11 mouse cellular contexts compared by ENCODE assay signal in genomic region chr12:91774811-91775284, GRCm38 (mm10). TPM values are rescaled to one million over a fixed set of nuclear protein-coding genes. Genes with fewer than 3 reads are reported as not detected.
DNase-seq lines count a peak whose midpoint lies in the region; ATAC-seq and TF ChIP-seq lines count a peak whose summit lies in the region.
"Had no signal": no experiment of that assay in that cellular context is flagged by ENCODE, and none has a peak within 500 bp of the region (broad histone marks: within the 10 kb centered on the region; RNA-seq: fewer than 3 reads in every experiment).

No protein-coding gene starts in this region.

- H3K27me3 ChIP-seq in liver, postnatal 0 days (ENCODE audit: insufficient read depth, low read length): peaks cover 7% of the 10 kb centered on the region
- peaks cover under 1% of the 10 kb centered on the region for H3K27me3 ChIP-seq in hindbrain, embryonic 13.5 days
- peaks cover 1% of the 10 kb centered on the region; the same call in 1 of the 2 replicates for H3K27me3 ChIP-seq in midbrain, embryonic 16.5 days (ENCODE audit: control insufficient read depth, insufficient read depth, low read depth, low read length)

- 41% methylated on average over 8 of the region's 8 CpGs for WGBS in liver, postnatal 0 days (ENCODE audit: insufficient replicate concordance)
- WGBS in hindbrain, embryonic 13.5 days: 68% methylated on average over 8 of the region's 8 CpGs
- WGBS in midbrain, embryonic 16.5 days: 69% methylated on average over 8 of the region's 8 CpGs

- TF ChIP-seq EP300 in liver, postnatal 0 days (IDR thresholded peaks at IDR 0.05; ENCODE audit: low read depth): no peak

- H3K9me3 ChIP-seq in liver, postnatal 0 days (ENCODE audit: low read length): no peaks in the 10 kb centered on the region
- H3K9me3 ChIP-seq in hindbrain, embryonic 13.5 days: no peaks in the 10 kb centered on the region
- H3K9me3 ChIP-seq in midbrain, embryonic 16.5 days (replicated peaks; ENCODE audit: control insufficient read depth, low read length, poor library complexity, severe bottlenecking): no peaks in the 10 kb centered on the region
- H3K9me3 ChIP-seq: embryonic facial prominence, embryonic 12.5 days had no signal

- no peak overlapping the region for H3K9ac ChIP-seq in liver, postnatal 0 days (replicated peaks)
- H3K9ac ChIP-seq in hindbrain, embryonic 13.5 days: no peak overlapping the region
- no peak overlapping the region for H3K9ac ChIP-seq in midbrain, embryonic 16.5 days (ENCODE audit: low read depth, low read length)
- H3K9ac ChIP-seq: embryonic facial prominence, embryonic 12.5 days had no signal

- H3K4me3 ChIP-seq in layer of hippocampus, adult 2 months: no peak overlapping the region
- no peak overlapping the region for H3K4me3 ChIP-seq in liver, postnatal 0 days (ENCODE audit: low read depth, low read length)
- no peak overlapping the region for H3K4me3 ChIP-seq in hindbrain, embryonic 13.5 days
- no peak overlapping the region for H3K4me3 ChIP-seq in midbrain, embryonic 16.5 days (ENCODE audit: low read depth, low read length)
- H3K4me3 ChIP-seq: embryonic facial prominence, embryonic 12.5 days had no signal

- H3K4me1 ChIP-seq in liver, postnatal 0 days (ENCODE audit: insufficient read depth): peaks cover 19% of the 10 kb centered on the region
- peaks cover 20% of the 10 kb centered on the region for H3K4me1 ChIP-seq in hindbrain, embryonic 13.5 days (replicated peaks)
- H3K4me1 ChIP-seq in midbrain, embryonic 16.5 days (ENCODE audit: control insufficient read depth, insufficient read depth, low read length): peaks cover 5% of the 10 kb centered on the region

- ATAC-seq in liver, postnatal 0 days: no peak
- ATAC-seq in hindbrain, embryonic 13.5 days (ENCODE audit: low FRiP score): no peak
- ATAC-seq in midbrain, embryonic 16.5 days: no peak

- H3K4me2 ChIP-seq in liver, postnatal 0 days (ENCODE audit: low read depth, low read length): no peak overlapping the region
- H3K4me2 ChIP-seq in hindbrain, embryonic 13.5 days: no peak overlapping the region
- no peak overlapping the region for H3K4me2 ChIP-seq in midbrain, embryonic 16.5 days (ENCODE audit: low read length)
- H3K4me2 ChIP-seq: embryonic facial prominence, embryonic 12.5 days had no signal

- DNase-seq in layer of hippocampus, adult 2 months (ENCODE audit: low spot score in 2 of 2): peak in 1 of 2 experiments; percentile 58
- DNase-seq in layer of hippocampus, adult 18-20 months (ENCODE audit: low spot score in 2 of 2): no peak
- DNase-seq in NIH3T3 (ENCODE audit: low read depth): peak; percentile 60
- peak; percentile 53 for DNase-seq in fibroblast of lung, adult 2 months (ENCODE audit: low read depth)
- no peak for DNase-seq in liver, postnatal 0 days
- DNase-seq: kidney, adult 11 months had no signal

- peak overlapping the region; percentile 71 for H3K27ac ChIP-seq in layer of hippocampus, adult 2 months
- 0 out of 2 replicates have a peak overlapping the region, but pooled peaks have one; percentile 22 for H3K27ac ChIP-seq in liver, postnatal 0 days (ENCODE audit: low read depth)
- no peak overlapping the region for H3K27ac ChIP-seq in hindbrain, embryonic 13.5 days
- no peak overlapping the region for H3K27ac ChIP-seq in midbrain, embryonic 16.5 days (ENCODE audit: low read length)
- H3K27ac ChIP-seq: embryonic facial prominence, embryonic 12.5 days; macrophage had no signal

- no peaks in the 10 kb centered on the region for H3K36me3 ChIP-seq in liver, postnatal 0 days (replicated peaks; ENCODE audit: insufficient read depth, low read length)
- H3K36me3 ChIP-seq in hindbrain, embryonic 13.5 days: no peaks in the 10 kb centered on the region
- no peaks in the 10 kb centered on the region for H3K36me3 ChIP-seq in midbrain, embryonic 16.5 days (ENCODE audit: control insufficient read depth, insufficient read depth, low read length)
- H3K36me3 ChIP-seq: embryonic facial prominence, embryonic 12.5 days had no signal

- no peak for TF ChIP-seq CTCF in layer of hippocampus, adult 2 months (conservative IDR thresholded peaks at IDR 0.05)
- no peak for TF ChIP-seq CTCF in liver, postnatal 0 days (IDR thresholded peaks at IDR 0.05; ENCODE audit: low read depth)

RNA-seq across cellular contexts. Expression of gene Ston2, which starts 13.3 kb away (rescaled TPM):
- total RNA-seq in layer of hippocampus, adult 2 months (2021): 10 to 100 TPM; 33.4 to 34.7 TPM
- total RNA-seq in layer of hippocampus, adult 18-20 months (2021): 10 to 100 TPM; 31.4 to 35.4 TPM
- polyA plus RNA-seq in liver, postnatal 0 days (2015; fragmentation: Nextera tagmentation; extraction: Ambion mirVana): 5.5 and 5.6 TPM in 2 replicates
- 5.3 and 6.3 TPM in 2 replicates for polyA plus RNA-seq in hindbrain, embryonic 13.5 days (2015; fragmentation: Nextera tagmentation; extraction: Ambion mirVana)
- polyA plus RNA-seq in midbrain, embryonic 16.5 days (2015; fragmentation: Nextera tagmentation; extraction: Ambion mirVana): 5.2 and 5.6 TPM in 2 replicates
- total RNA-seq: MEL had no signal

Comparison
In these comparisons a context has a peak if more than half of its experiments do, and no peak if none do; other contexts are left out.
1. DNase-seq: peak in NIH3T3 (single experiment) and fibroblast of lung, adult 2 months (single experiment); none in layer of hippocampus, adult 18-20 months (0 of 2) and liver, postnatal 0 days (single experiment).
2. H3K27ac ChIP-seq: peak in layer of hippocampus, adult 2 months (single experiment) and liver, postnatal 0 days (single experiment); none in hindbrain, embryonic 13.5 days (single experiment) and midbrain, embryonic 16.5 days (single experiment).